28 mouse cellular contexts compared by ENCODE assay signal in genomic region chr1:43375851-43376250, GRCm38 (mm10).
DNase-seq lines count a peak whose midpoint lies in the region; TF ChIP-seq lines count a peak whose summit lies in the region.
"Had no signal": no experiment of that assay in that cellular context is flagged by ENCODE, and none has a peak within 500 bp of the region (broad histone marks: within the 10 kb centered on the region; RNA-seq: fewer than 3 reads in every experiment).

No protein-coding gene starts in this region.

- H3K4me1 ChIP-seq in CH12.LX (ENCODE audit: control insufficient read depth in 1 of 2, insufficient read depth in 2 of 2), result peaks cover 0 to 19% of the 10 kb centered on the region in 2 experiments; a peak in 3 of 4 replicates
- H3K4me1 ChIP-seq: embryonic facial prominence, embryonic 13.5 days; forebrain, embryonic 12.5 days; forebrain, embryonic 15.5 days; heart, embryonic 12.5 days; heart, embryonic 15.5 days; hindbrain, embryonic 10.5 days; hindbrain, embryonic 13.5 days had no signal

- H3K27ac ChIP-seq in CH12.LX (ENCODE audit: insufficient read depth, low read depth), result no peak overlapping the region
- H3K27ac ChIP-seq: embryonic facial prominence, embryonic 10.5 days; embryonic facial prominence, embryonic 13.5 days; forebrain, embryonic 12.5 days; forebrain, embryonic 15.5 days; heart, embryonic 15.5 days; hindbrain, embryonic 10.5 days; hindbrain, embryonic 13.5 days had no signal

- in situ Hi-C loops in CH12.LX (cut with MboI; ENCODE audit: low pct_ligation_motif_present, low pct_unique_long_range_greater_than_20kb, low sequenced_read_pairs), result no loop called here

- H3K4me2 ChIP-seq in CH12.LX (ENCODE audit: insufficient read depth, low read depth, poor library complexity, severe bottlenecking), result no peak overlapping the region
- H3K4me2 ChIP-seq: embryonic facial prominence, embryonic 13.5 days; forebrain, embryonic 12.5 days; forebrain, embryonic 15.5 days; heart, embryonic 12.5 days; heart, embryonic 15.5 days; hindbrain, embryonic 13.5 days had no signal

- no peak for TF ChIP-seq CTCF in CH12.LX (conservative IDR thresholded peaks at IDR 0.05 in 1 of 2, IDR thresholded peaks at IDR 0.05 in 1 of 2; ENCODE audit: low read depth in 2 of 2, low read length in 2 of 2)

- H3K9ac ChIP-seq in CH12.LX (ENCODE audit: insufficient read depth, low read depth), result no peak overlapping the region
- H3K9ac ChIP-seq: embryonic facial prominence, embryonic 13.5 days; forebrain, embryonic 12.5 days; forebrain, embryonic 15.5 days; heart, embryonic 12.5 days; heart, embryonic 15.5 days; hindbrain, embryonic 13.5 days had no signal

- no peak for TF ChIP-seq RAD21 in CH12.LX (IDR thresholded peaks at IDR 0.05; ENCODE audit: low read depth, low read length)

- no peaks in the 10 kb centered on the region for H3K27me3 ChIP-seq in CH12.LX (replicated peaks)
- H3K27me3 ChIP-seq in splenic B cell, adult 2 months (ENCODE audit: control insufficient read depth, insufficient read depth, low read length, poor library complexity, severe bottlenecking), result no peaks in the 10 kb centered on the region
- H3K27me3 ChIP-seq: embryonic facial prominence, embryonic 13.5 days; forebrain, embryonic 12.5 days; forebrain, embryonic 15.5 days; heart, embryonic 12.5 days; heart, embryonic 15.5 days; hindbrain, embryonic 13.5 days had no signal

- TF ChIP-seq POLR2A in CH12.LX (IDR thresholded peaks at IDR 0.05; ENCODE audit: low read depth, low read length), result no peak

- TF ChIP-seq EP300 in CH12.LX (IDR thresholded peaks at IDR 0.05; ENCODE audit: low read length), result peak; percentile 48; the same call in 1 of the 2 replicates

- dilution Hi-C loops in CH12.LX (cut with MboI; ENCODE audit: extremely low pct_ligation_motif_present, extremely low pct_unique_long_range_greater_than_20kb, low sequenced_read_pairs), result no loop called here

- H3K36me3 ChIP-seq in CH12.LX (replicated peaks in 1 of 2; ENCODE audit: control insufficient read depth in 1 of 2, insufficient read depth in 1 of 2, low read length in 1 of 2), result no peaks in the 10 kb centered on the region
- H3K36me3 ChIP-seq in splenic B cell, adult 2 months (ENCODE audit: control insufficient read depth, insufficient read depth, low read length, poor library complexity, severe bottlenecking), result no peaks in the 10 kb centered on the region
- H3K36me3 ChIP-seq: embryonic facial prominence, embryonic 10.5 days; embryonic facial prominence, embryonic 13.5 days; forebrain, embryonic 12.5 days; forebrain, embryonic 15.5 days; G1E; heart, embryonic 12.5 days; heart, embryonic 15.5 days; hindbrain, embryonic 10.5 days; hindbrain, embryonic 13.5 days had no signal

- WGBS in large intestine, adult 2 months, result 30% methylated on average over 4 of the region's 4 CpGs

- H3K4me3 ChIP-seq in CH12.LX (replicated peaks in 1 of 3; ENCODE audit: low read depth in 2 of 3, low read length in 2 of 3, poor library complexity in 1 of 3), result no peak overlapping the region
- H3K4me3 ChIP-seq: embryonic facial prominence, embryonic 10.5 days; embryonic facial prominence, embryonic 13.5 days; erythroblast, embryonic 14.5 days; forebrain, embryonic 12.5 days; forebrain, embryonic 15.5 days; heart, embryonic 12.5 days; heart, embryonic 15.5 days; hindbrain, embryonic 10.5 days; hindbrain, embryonic 13.5 days had no signal

- H3K9me3 ChIP-seq in CH12.LX (replicated peaks; ENCODE audit: low read length), result no peaks in the 10 kb centered on the region
- H3K9me3 ChIP-seq: embryonic facial prominence, embryonic 10.5 days; embryonic facial prominence, embryonic 13.5 days; forebrain, embryonic 12.5 days; forebrain, embryonic 15.5 days; G1E; heart, embryonic 12.5 days; heart, embryonic 15.5 days; hindbrain, embryonic 10.5 days; hindbrain, embryonic 13.5 days had no signal

- no peaks in the 10 kb centered on the region for H3K79me2 ChIP-seq in CH12.LX (replicated peaks; ENCODE audit: control insufficient read depth, extremely low read depth, insufficient read depth, poor library complexity, severe bottlenecking)

- peak; percentile 6 for DNase-seq in CD4-positive, CD25-positive, alpha-beta regulatory T cell, adult 2 months (ENCODE audit: low read depth, low spot score)
- DNase-seq in CH12.LX (ENCODE audit: extremely low read depth) (peak; percentile 13), liver (no peak)
- DNase-seq in large intestine, adult 2 months (ENCODE audit: low read depth, low spot score), result peak; percentile 19
- DNase-seq in splenic B cell, adult 2 months (ENCODE audit: low read depth, low spot score), result peak; percentile 56
- no peak for DNase-seq in Muller cell, postnatal 12 days (ENCODE audit: inconsistent ontology term)
- DNase-seq in right cerebral cortex, postnatal 10 days (ENCODE audit: low spot score in 2 of 2), result no peak
- DNase-seq: adrenal gland, adult 8-10 months; adrenal gland, postnatal 25 days; cerebellum, adult 11-12 months; cerebellum, adult 8-10 months; cerebellum, postnatal 10 days; cerebellum, postnatal 36 days; embryo, embryonic 11 days; gastrocnemius, postnatal 25 days; heart, adult 18-20 months; heart, postnatal 10 days; heart, postnatal 36 days had no signal

TF ChIP-seq in CH12.LX, 34 proteins besides CTCF, POLR2A, EP300 and RAD21:
- TF ChIP-seq PAX5 (IDR thresholded peaks at IDR 0.05; ENCODE audit: low read length) (no peak), BHLHE40 (IDR thresholded peaks at IDR 0.05; ENCODE audit: low read depth, low read length) (peak; percentile 71), TCF12 (IDR thresholded peaks at IDR 0.05; ENCODE audit: low read depth, low read length) (no peak)

Comparison
In these comparisons a context has a peak if more than half of its experiments do, and no peak if none do; other contexts are left out.
1. DNase-seq: peak in CD4-positive, CD25-positive, alpha-beta regulatory T cell, adult 2 months (single experiment), CH12.LX (single experiment), large intestine, adult 2 months (single experiment) and splenic B cell, adult 2 months (single experiment); none in Muller cell, postnatal 12 days (single experiment), right cerebral cortex, postnatal 10 days (0 of 2) and liver (single experiment).